Mouse (Mus musculus): ENCODE results near the gene Alpk1.
"Not testable (repeated sequence)": the region's sequence is repeated elsewhere in the genome, so short reads cannot be mapped to it uniquely, and the experiment has no call there.

Alpk1 gene

DNA sequence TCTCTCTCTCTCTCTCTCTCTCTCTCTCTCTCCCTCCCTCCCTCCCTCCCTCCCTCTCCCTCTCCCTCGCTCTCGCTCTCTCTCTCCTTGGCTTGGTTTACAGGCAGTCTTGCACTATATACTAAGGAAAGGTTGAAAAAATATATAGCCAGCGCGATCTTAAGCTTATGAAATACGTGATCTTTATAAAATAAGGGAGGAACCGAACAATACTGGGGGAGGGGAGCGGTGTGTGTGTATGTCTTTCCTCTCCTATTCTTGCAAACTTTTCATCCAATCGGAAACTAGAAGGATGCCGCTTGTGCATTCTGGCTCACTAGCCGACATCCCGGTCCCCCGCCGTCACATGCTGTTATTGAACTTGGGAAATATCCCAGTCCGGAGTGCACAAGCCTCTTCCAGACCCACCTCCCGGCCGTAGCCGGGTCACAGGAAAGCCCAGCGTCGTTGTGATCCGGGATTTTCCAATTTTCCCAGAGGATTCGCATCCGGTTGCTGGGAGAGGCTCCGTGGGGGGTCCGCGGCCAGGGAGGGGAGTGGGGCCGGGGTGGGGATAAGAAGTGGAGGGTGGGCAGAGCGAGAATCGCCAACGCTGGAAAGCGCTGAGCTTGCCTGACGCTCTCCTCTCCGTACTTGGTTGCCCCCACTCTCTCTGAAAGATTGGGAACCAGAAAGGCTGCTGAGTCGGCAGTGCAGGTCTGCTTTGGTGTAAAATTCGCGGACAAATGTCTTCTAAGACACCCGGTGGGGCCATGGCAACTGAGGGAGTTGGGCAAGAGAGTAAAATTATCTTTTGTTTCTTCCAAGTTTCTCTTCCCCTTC is 10.1 kb upstream of the Alpk1 start:
- no peak for DNase-seq (ENCODE audit: low spot score)

DNA sequence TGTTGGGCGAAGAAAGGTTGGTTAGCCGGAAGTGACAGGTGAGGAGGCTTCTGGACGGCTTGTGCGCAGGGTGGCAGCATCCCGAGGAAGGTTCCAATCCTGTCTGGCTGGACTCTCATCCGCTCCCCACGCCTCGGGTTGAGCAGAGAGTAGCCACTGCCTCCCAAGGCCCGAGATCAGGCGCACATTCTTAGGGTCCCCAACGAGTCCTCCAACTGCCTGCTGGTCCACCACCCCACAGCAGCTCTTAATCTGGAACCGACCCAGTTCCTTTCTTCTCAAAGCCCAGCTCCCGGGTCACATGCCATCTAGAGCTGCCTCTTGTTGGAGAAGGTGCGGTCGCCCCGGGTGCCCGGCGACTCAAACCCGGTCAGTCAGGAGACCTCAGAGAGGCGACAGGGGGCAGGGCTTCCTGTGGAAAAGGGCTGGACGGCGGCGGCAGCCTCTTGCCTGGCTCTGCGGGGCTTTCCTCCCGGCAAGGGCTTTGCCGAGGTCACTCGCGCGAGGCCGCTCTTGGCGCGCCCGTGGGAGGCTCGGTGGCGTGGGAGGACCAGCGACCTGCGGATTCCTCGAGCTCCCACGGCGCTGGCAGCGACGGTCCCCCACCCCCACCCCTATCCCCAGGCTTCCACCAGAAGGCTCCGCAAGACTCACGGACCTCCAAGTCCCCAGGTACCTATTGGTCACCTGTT is 9.3 kb upstream of the Alpk1 start, which contains the start of gene Tifa:
Gene Tifa, plus strand, starts transcription at position 306 of the 692 bp plus-strand sequence.
- DNase-seq (ENCODE audit: low spot score), result no peak

DNA sequence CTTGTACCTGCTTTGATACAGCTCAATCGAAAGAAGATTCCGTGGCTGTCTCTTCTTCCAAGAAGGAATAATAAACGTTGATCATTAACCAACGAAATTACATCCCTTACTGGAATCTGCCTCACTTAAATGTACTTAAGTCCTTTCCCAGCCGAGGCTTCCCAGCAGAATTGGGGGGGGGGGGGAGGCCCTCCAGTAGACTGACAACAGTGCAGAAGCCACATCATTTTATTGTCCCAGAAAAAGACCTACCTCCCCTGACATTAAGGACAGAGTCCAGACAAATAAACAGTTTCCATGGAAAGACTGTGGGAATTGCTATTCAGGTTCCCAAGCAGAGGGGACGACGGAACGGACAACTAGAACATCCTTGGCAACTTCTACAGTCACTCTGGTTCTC is 8.6 kb upstream of the Alpk1 start:
- DNase-seq (ENCODE audit: low spot score), result no peak

DNA sequence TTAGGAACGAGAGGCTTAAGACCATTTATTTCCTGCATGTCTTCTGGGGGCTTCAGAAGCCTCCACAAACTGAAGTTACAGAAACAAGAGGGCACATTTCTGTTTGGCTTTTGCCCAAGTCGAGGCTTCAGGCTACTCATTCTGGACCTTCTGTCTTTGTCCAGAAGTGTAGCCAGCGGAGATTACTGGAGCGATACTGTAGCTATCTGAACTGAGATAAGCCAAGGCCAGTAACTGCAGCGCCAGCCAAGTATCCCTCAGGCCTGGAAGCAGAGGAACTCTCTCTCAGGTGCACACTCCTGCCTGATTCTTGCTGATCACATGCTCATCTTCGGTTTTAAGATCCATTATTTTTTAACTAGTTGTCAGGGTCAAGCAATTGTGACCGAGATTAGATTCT is 7.7 kb upstream of the Alpk1 start:
- no peak for DNase-seq (ENCODE audit: low spot score)

DNA sequence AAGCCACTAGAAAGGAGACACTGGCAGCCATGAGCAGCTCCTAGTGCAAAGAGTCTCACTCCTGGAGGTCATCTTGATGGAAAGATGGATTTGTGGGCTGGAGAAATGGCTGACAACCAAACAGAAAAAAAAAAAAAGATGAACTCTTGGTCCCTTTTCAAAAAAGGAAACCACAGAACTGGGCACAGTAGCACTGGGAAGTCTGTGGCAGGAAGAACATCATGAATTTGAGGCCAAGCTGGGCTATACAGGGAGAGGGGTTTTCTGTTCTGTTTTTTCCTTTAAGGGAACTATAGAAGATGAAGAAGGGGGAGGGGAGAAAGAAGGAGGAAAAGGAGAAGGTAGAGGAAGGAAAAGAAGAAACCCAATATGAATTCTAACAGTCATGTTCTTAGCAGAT is 6.7 kb upstream of the Alpk1 start:
- DNase-seq (ENCODE audit: low spot score), result no peak

DNA sequence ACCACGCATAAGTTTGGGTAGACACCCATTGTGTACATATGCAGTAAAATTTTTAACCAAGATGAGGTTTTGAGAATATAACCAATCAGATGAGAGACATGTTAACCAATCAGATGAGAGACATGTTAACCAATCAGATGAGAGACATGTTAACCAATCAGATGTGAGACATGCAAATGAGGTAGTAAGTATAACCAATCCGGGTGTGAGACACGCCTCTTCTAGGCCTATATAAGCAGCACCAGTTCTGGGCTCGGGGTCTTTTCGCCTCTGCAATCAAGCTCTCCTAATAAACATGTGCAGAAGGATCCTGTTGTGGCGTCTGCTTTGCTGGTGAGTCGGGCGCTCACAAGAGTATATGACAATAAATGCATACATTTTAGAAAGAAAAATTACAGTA is 3.4 kb upstream of the Alpk1 start:
- DNase-seq (ENCODE audit: low spot score), result not testable (repeated sequence)

DNA sequence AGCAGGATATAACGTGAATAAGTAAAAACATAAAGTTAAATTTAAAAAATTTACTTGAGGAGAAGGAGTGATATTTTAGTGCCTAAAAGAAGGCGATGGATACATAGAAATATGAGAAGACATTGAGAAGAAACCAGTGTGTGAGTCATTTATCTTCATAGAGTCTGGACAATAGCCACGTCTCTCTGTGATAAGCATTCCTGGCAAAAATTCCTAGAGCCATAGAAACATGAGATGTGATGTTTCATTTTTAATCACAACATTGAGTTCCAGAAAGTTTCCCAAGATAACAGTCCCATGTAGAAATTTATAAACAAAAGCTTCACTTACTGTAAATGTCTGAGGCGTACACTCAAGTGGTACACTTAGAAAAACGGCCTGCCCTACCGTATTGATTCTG is 2.6 kb upstream of the Alpk1 start:
- DNase-seq (ENCODE audit: low spot score), result no peak

DNA sequence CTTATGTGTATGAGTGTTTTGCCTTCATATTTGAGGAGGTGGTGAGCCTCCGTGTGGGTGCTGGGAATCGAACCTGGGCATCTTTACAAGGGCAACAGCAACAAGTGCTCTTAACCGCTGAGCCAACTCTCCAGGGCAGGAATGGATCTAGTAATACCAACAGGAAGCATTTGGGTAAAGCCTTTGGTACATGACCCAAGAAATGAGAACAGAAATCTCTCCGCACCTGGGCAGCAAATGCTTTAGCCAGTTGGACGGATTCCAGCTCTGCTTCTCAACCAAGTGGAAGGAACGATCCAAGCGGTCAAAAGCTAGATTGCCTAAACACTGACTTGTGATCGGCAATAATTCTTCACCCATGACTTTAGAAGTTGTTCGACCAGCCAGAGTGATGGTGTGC is 594 bp upstream of the Alpk1 start:
- DNase-seq (ENCODE audit: low spot score), result no peak

DNA sequence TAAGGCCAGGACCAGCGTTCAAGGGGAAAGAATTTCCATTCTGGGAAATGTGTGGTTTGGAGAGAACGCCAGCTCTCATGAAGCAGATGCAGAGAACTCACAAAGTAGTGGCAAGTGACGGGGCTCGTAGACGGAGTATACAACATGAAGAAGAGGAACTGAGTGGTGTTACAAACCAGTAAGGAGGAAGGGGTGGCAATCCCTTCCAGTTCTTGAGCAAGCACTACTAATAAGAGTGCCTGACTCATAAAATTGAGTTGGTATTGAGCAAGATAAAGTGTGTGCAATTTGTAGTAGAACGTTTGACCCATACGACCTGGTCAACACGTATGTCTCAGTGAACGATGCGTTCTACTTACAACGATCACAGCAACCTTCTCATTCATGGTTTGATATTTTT is 11.2 kb downstream of the Alpk1 start:
- no peak for DNase-seq (ENCODE audit: low spot score)

DNA sequence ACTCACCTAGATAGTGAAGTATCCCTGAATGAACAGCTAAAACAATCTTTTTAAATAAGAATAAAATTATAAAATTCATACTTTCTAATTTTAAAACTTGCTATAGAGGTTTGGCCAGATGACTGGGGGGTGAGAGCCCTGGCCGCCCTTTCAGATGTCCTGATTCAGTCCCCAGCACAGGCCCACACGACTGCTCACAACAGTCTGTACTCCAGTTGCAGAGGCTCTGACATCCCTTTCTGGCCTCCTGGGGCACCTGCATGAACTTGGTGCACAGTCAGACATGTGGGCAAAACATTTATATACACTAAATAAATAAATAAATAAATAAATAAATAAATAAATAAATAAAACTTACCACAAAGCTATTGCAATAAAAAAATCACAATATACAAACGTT is 14.4 kb downstream of the Alpk1 start:
- no peak for DNase-seq (ENCODE audit: low spot score)

DNA sequence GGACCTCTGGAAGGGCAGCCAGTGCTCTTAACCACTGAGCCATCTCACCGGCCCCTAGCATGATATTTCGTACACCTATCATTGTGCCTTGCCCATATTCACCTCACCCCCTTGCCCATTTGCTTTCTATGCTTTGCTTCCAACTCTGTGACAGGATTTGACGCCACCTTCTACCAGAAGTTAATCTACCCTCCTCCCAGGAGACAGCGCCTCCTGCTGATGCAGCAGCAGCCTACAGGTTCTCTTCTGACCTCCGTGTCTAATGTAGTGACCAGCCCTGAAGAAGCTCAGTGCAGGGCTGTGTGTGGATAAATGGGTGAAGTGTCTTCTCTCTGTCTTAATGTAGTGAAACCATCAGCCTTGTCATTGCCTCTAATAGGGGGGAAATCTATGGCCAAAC is 15.8 kb downstream of the Alpk1 start:
- no peak for DNase-seq (ENCODE audit: low spot score)

DNA sequence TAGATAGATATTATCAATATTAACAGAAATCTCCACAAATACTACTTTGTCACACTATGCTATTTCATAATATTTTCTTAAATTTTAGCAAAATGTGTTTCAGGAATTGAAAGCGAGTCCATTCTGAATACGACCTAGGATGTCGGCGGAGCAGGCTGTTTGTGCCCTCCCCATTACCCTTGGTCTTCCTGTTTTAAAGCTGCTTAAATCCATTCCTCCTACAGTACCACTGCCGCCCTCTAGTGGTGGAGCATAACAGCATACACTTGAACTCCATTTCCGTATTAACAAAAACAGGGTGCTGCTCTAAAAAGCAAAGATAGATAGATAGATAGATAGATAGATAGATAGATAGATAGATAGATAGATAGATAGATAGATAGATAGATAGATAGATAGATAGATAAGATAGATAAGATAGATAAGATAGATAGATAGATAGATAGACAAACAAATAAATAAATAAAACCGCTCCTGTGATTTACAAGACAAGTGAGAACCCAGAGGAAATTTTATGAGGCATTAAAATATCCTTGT is 17.2 kb downstream of the Alpk1 start:
- peak; percentile 39 for DNase-seq (ENCODE audit: low spot score)

DNA sequence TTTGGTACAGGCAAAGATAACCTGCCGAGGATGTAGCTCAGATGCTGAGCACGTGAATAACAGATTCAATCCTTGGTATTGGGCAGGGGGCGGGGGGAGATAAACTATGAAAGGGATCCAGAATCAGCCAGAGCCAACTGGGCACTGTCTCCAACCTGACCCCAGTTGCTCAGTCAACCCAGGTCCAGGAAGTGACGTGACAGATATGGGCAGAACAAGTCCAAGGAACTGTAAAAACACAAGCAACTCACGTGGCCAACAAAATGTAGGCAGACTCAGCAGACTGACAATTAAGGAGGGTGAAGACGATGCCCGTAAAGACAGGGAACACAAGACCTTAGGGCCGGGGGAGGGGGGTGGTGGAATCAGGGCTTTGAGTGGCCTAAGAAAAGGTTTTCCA is 17.9 kb downstream of the Alpk1 start:
- DNase-seq (ENCODE audit: low spot score), result no peak

DNA sequence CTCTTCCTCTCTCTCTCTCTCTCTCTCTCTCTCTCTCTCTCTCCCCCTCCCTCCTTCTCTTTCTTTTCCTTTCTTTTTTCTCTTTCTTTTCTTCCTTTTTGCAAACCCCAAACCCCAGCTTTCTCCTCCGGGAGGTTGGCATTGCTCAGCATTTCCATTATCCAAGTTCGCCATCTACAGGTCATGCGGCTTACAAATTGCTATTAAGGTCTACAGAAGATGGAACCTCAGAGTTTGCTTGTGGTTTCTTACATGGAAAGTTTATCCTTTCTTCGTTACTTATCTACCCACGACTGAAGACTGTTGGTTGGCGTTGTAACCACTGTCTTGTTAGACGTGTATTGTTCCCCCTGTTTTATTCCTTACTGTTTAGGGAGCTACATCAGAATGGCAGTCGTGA is 21.1 kb downstream of the Alpk1 start:
- no peak for DNase-seq (ENCODE audit: low spot score)

DNA sequence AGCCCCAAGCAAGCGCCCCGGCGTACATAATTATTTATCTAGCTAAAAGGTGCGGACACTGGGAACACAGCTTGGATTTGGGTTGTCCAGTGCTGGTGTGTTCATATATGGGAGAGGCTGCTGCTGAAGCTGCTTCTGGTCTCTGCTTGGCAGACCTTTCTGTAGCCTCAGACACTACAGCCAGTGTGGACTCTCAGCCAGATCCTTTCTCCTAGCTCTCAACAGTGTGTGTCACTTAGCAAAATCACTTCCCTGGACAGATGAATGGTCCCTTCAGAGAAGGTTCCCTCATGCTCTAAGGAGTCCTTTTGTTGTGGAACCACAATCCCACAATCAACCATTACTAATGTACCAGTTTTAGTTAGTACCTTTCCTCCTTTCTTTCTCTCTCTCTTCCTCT is 21.5 kb downstream of the Alpk1 start:
- DNase-seq (ENCODE audit: low spot score), result no peak

DNA sequence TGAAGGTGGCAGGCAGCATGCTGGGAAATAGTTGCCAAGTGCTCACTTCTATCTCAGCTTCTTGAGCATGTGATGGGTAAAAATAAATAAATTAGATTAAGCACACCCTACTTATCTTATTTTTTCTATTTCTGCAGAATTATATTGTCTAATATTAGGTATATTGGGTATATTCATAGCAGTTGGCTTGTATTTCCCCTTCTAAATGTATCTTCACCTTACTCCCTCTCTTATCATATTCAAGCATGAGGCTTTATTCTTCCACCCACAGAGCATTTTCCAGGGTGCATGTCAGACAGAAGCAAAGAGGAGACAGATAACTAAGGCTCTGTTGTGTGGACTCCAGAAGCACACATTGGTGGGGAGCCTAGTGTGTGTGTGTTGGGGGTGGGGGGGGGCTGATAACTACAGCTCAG is 22.4 kb downstream of the Alpk1 start:
- no peak for DNase-seq (ENCODE audit: low spot score)

DNA sequence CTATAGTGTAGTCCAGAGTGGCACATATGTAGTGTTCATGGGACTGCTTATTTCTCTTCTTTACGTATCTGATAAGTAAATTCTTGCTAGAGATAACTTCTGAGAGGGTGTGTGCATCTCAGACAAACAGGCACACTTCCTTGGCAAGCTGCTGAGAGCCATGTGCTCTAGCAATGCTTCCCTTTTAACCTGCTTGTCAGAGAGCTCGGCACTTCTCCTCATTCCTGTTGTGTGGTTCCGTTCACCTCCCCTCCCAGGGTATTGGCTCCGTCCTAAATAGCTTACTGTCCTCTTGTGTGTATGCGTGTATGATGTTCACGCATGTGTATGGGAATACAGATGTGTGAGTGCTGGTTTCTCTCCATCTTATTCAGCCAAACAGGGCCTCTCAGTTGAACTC is 23.9 kb downstream of the Alpk1 start:
- no peak for DNase-seq (ENCODE audit: low spot score)

DNA sequence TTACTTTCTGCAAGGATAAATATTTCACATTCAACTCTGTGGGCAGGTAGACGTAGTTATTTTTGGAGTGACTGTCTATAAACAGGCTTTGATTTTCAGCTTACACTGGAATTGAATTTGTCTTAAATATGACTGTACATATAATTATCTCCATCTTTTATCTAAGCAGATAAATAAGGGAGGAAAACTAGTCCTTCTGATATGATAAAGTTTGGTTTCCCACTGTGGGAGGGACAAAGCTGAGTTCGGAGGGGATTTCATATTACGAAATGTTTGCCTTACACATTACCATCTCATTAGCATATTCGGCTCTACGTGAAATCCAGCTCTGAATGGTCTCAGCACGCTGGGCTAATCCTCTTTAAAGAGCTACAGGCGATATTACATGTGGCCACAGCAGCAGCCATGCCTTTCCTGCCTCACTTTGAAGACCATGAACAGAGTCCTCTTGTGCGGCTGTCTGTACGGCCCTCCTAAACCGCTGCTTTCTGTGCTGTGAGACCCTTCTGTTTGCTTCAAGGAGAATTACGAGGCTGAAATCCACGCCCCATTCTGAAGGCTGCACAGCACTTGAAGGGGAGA is 30.3 kb downstream of the Alpk1 start:
- DNase-seq (ENCODE audit: low spot score), result no peak

DNA sequence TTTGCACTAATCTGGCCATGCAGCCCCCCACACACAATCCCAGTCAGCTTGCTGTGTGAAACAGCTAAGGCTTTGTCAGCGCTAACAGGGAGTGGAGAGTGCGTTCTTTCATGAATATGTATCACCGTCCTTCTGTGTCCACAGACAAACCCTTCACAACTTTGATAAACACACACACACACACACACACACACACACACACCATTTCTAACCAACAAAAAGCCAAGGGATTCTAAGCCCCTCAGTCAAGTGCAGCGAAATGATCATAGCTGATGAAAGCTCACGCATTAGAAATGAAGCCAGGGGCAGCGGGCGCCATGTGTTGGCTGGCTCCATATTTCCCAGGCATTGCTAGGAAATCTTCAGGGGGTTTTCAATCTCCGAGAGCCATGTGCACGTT is 31.1 kb downstream of the Alpk1 start:
- no peak for DNase-seq (ENCODE audit: low spot score)

DNA sequence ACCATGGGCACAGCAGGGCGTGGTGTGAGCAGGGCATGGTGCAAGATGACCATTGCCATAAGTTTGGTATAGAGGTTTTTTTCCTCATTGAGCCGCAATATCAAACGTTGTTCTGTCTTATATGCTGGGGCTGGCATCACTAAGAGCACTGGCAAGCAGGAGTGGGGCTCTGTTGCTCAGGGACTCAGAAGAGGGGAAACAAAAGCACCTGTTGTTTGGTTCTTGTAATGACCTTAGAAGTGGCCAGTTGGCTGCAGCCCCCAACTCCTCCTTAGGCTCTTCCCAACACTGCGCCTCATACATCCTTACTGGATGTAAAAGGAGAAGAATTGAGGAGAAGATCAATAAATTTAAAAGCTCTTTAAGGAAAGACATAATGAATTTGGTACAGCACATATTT is 31.7 kb downstream of the Alpk1 start:
- no peak for DNase-seq (ENCODE audit: low spot score)

DNA sequence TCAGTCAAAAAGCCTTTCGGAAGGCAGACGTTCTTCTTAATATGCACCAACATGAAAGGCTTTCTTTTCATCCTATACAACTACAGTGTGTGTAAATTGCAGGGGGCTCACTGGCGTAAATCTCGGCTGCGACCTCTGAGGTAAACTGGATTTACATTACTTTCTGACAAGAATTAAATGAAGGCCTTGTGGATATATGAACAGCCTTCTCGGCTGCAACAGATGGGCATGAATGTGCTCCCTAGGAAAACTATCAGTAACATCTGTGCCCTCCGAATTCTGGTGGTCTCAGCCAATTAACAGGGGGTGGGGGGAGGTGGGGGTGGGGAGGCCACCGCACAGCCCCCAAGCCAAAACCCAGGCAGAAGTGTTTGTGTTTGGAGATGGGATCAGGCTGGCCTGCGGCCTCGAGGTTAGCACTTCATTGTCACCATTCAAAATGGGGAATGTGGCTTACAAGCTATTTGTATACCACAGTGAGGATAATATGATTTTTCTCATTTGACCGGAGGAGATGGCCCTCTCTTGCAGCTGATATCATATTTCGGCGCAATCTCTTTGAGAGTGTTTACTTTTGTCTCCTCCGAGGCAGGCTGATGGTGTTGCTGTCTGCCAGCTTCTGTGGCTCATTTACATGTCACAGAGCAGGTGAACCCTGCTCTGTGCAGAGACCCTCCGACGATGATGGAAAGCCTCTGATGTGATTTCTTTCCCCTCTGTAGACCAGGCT is 34.3 kb downstream of the Alpk1 start:
- no peak for DNase-seq (ENCODE audit: low spot score)

DNA sequence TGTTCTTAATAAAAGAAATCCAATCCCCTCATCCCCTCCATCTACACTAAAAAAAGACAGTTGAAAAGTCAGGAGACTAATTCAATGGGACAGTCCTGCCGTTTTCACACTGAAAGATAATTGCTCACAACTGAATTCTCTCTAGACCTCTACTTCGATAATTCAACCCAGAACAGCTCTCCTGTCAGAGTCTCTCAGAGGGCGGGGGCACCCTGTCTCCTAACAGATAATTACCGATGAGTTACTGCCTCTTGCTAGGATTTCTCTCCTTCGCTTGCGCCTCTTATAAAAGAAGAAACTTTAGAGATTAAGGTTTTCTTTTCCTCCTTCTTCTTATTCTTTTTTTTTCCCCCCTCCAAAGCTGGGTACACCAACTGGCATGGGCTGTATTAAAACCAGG is 34.8 kb downstream of the Alpk1 start:
- DNase-seq (ENCODE audit: low spot score), result no peak
